Mouse (Mus musculus) lung, embryonic 16.5 days (tissue): Measurements from ENCODE around the gene Dpm3. TPM values are rescaled to one million over a fixed set of nuclear protein-coding genes. Genes with fewer than 3 reads are reported as not detected.
A peak's percentile ranks its signal among the peaks of the same experiment; 100 is the strongest.

Experiments
- ATAC-seq: fragments of 200-750 bp; cut with Nextera tagmentation; 2 replicates; pipeline ENCODE4 v1.8.0; 2017; ENCODE audit warnings: low read depth, mild to moderate bottlenecking, moderate library complexity
- H3K27ac ChIP-seq: fragments of 300-500 bp; sonication (generic); 2 replicates; pipeline ENCODE4 v1.5.1; 2014; ENCODE audit warnings: mild to moderate bottlenecking, control low read depth, low read length
- H3K27me3 ChIP-seq: fragments of 300-500 bp; sonication (generic); 2 replicates; pipeline ENCODE4 v1.6.1; 2014; ENCODE audit warnings: low read depth, low read length, mixed read lengths; ENCODE audit not compliant: control insufficient read depth, insufficient read depth
- H3K36me3 ChIP-seq: fragments of 300-500 bp; sonication (generic); 2 replicates; pipeline ENCODE4 v1.6.1; 2014; ENCODE audit warnings: low read length; ENCODE audit not compliant: control insufficient read depth, insufficient read depth
- H3K4me1 ChIP-seq: fragments of 300-500 bp; sonication (generic); replicated peaks from 2 replicates; pipeline ENCODE4 v1.6.1; 2014; ENCODE audit warnings: low read length, mixed read lengths; ENCODE audit not compliant: control insufficient read depth, insufficient read depth
- H3K4me2 ChIP-seq: fragments of 300-500 bp; sonication (generic); 2 replicates; pipeline ENCODE4 v1.6.1; 2014; ENCODE audit warnings: low read depth, low read length, control low read depth
- H3K4me3 ChIP-seq: fragments of 300-500 bp; sonication (generic); 2 replicates; pipeline ENCODE4 v1.5.1; 2014; ENCODE audit warnings: mild to moderate bottlenecking, low read length, control low read depth
- H3K9ac ChIP-seq: fragments of 300-500 bp; sonication (generic); 2 replicates; pipeline ENCODE4 v1.6.1; 2014; ENCODE audit warnings: low read length, control low read depth
- H3K9me3 ChIP-seq: fragments of 300-500 bp; sonication (generic); 2 replicates; pipeline ENCODE4 v1.6.1; 2016; ENCODE audit warnings: low read length; ENCODE audit not compliant: control insufficient read depth
- WGBS: fragments of 180-500 bp; shearing (Covaris S2); extraction: QIAGEN DNeasy Blood & Tissue Kit; methylation state at CpG from one replicate; pipeline ENCODE4 v1.1.7; 2014; 5-methylcytosine and 5-hydroxymethylcytosine counted together
- polyA plus RNA-seq: library from polyadenylated mRNA; unstranded; fragments of >200 nt; fragmentation: Nextera tagmentation; extraction: Ambion mirVana; gene quantifications from 2 replicates; pipeline ENCODE4 v1.2.1, GENCODE M21; 2015

Dpm3 gene
- polyA plus RNA-seq, 1 experiment from 2014 or later = 135 TPM

DNA sequence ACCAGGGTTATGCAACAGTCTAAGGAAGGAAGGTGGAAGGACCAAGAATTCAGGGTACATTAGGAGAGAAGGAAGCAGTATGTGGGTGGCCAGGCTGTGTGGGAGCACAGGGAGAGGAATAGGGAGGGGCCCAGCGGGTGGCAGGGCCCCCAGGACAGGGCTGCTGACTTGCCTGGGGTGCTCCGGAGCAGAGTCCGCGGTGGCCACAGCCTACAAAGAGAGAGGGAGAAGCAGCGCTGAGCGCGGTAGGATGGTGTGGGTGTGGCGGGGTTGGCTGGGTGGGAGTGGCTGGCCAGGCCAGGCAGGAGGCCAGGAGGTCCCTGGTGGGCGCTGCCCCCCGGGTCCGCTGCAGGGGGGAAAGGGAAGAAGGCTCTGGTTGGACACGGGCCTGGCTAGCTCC is 20.7 kb upstream of the Dpm3 start:
- 46% methylated on average over 12 of the region's 12 CpGs for WGBS
- Histone ChIP-seq H3K27me3 (no peaks in the 10 kb centered on the region), H3K9ac (no peak overlapping the region; the same call in 1 of the 2 replicates), H3K4me1 (peaks cover 16% of the 10 kb centered on the region), H3K36me3 (peaks cover 3% of the 10 kb centered on the region; the same call in 1 of the 2 replicates), H3K27ac (peak overlapping the region; percentile 36; the same call in 1 of the 2 replicates), H3K4me3 (no peak overlapping the region), H3K4me2 (no peak overlapping the region), H3K9me3 (no peaks in the 10 kb centered on the region)
- peak; percentile 17; the same call in 1 of the 2 replicates for ATAC-seq

DNA sequence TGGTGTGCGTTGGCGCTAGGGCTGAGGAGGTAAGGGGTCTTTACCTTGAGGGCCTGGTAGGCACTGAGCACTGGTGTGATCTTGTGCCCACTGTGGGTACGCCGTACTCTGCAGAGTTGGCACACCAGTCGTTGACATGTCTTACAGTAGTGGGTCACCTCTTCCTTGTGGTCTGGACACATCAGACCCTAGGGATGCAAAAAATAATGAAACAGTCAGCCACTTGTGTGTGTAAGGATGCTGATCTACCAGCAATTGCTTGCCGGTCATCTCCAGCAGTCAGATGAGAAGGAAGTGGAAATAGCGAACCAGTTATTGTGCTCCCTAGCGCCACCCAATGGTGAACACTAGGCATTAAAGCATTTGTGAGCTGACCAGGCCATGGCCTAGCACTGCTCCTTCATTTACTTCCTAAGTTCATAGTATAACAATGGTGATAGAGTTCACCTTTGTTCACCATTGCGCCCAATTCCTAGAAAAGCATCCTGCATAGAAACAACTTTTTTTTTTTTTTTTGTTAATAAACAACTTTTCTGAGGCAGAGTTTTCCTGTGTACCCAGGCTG is 16.7 kb upstream of the Dpm3 start:
- Histone ChIP-seq H3K27me3 (no peaks in the 10 kb centered on the region; the same call in 1 of the 2 replicates), H3K4me1 (peaks cover 30% of the 10 kb centered on the region), H3K36me3 (peaks cover 3% of the 10 kb centered on the region; the same call in 1 of the 2 replicates), H3K27ac (no peak overlapping the region), H3K4me3 (no peak overlapping the region), H3K4me2 (no peak overlapping the region), H3K9me3 (no peaks in the 10 kb centered on the region), H3K9ac (no peak overlapping the region)
- no peak for ATAC-seq
- 67% methylated on average over 9 of the region's 9 CpGs for WGBS

DNA sequence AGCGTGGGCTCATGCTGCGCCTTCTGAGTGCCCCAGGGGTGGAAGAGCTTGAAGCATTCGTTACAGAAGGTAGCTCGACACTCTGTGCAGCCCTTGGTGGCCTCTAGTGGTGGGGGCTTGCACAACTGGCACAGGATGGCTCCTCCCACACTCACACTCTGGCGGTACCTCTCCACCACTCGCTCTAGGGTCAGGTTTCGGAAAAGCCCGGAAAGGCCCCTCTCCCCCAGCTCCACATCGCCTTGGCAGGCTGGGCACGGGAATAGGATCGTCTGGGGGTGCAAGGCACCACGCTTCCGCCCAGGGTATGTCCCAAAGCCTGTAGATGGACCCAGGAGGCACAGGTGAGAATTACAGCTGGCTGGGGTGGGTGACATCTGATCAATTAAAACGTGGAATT is 15.5 kb upstream of the Dpm3 start:
- H3K27me3 ChIP-seq = no peaks in the 10 kb centered on the region; the same call in 1 of the 2 replicates
- H3K36me3 ChIP-seq = no peaks in the 10 kb centered on the region
- ATAC-seq = peak; percentile 55
- peak overlapping the region; percentile 59 for H3K27ac ChIP-seq
- H3K9ac ChIP-seq = peak overlapping the region; percentile 46
- H3K4me3 ChIP-seq = peak overlapping the region; percentile 89
- 18% methylated on average over 14 of the region's 14 CpGs for WGBS
- H3K4me1 ChIP-seq = peaks cover 32% of the 10 kb centered on the region
- peak overlapping the region; percentile 65 for H3K4me2 ChIP-seq
- H3K9me3 ChIP-seq = no peaks in the 10 kb centered on the region

DNA sequence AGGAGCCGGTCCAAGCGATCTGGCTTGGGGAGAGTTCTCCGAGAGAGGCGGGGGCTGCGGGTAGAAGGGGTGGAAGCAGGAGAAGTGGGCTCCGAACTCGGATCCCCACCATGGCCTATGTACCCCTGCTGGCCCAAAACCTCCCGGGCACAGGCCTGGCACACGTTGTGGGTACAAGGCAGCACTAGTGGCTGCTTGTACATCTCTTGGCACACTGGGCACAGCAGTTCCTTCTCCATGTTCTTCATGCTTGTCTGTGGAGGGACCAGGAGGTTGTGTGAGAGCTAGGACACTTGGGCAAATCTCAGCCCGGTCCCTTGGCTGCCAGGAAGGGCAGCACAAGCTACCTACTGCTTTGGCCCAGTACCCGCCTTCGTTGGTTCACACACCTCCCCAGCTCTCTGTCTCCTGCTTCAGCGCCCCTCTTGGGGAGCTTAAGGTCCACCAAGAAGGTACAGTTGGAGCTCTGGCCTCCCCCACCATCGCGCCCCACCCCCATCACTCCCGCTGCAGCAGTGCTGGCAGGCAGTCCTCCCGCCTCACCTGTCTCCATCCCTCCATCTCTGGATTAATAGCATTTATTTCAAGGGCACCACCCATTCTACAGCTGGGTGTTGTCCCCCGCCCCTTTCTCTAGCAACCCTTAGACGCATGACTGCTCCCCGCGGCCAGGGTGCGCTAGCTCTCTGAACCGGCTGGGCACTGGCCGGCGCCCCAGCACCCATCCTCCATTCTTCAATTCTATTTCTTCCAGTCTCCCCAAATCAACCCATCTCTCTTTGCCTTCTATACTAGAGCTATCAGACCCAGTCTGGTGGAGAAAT is 14.8 kb upstream of the Dpm3 start:
- Histone ChIP-seq H3K36me3 (peaks cover under 1% of the 10 kb centered on the region; the same call in 1 of the 2 replicates), H3K4me1 (peaks cover 29% of the 10 kb centered on the region), H3K27me3 (no peaks in the 10 kb centered on the region; the same call in 1 of the 2 replicates), H3K9ac (peak overlapping the region; percentile 53), H3K27ac (peak overlapping the region; percentile 77), H3K4me2 (peak overlapping the region; percentile 65), H3K4me3 (peak overlapping the region; percentile 89), H3K9me3 (no peaks in the 10 kb centered on the region)
- WGBS = 12% methylated on average over 24 of the region's 25 CpGs
- ATAC-seq = peak; percentile 9

DNA sequence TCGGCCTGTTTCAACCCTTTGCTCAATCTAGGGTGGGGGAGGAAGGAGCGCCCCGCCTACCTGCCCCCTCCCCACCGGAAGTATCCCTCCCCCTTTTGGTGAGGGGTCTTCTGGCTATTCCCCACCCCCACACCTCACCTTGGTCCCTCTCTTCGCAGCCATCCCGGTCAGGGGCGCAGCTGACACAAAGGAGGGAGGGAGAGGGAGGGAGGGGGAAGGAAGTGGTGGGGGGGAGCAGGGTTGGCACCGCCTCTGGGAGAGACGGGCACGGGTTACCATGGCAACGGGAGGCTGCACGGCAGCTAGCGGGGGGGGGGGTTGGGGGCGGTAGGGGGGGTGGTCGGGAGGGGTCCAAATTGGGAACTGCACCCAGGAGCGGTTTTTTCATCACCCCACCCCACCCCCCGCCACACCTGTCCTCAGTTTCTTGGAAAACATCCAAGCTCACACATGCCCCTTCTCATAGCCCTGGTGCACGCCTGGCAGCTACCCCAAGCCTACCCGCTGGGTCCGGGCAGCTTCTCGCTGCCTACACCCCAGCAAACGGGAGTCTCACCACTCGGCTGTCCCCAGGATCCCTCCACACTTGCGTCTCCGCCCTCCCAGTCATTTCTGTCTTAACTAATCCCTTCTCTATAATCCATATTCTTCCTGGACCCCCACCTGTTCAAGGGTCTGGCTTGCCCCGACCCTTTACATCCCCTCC is 14.0 kb upstream of the Dpm3 start:
- H3K9ac ChIP-seq = peak overlapping the region; percentile 53
- ATAC-seq = peak; percentile 27; the same call in 1 of the 2 replicates
- H3K4me1 ChIP-seq = peaks cover 29% of the 10 kb centered on the region
- peaks cover 3% of the 10 kb centered on the region; the same call in 1 of the 2 replicates for H3K36me3 ChIP-seq
- H3K4me2 ChIP-seq = peak overlapping the region; percentile 65
- H3K27ac ChIP-seq = peak overlapping the region; percentile 77
- WGBS = 2% methylated on average over 20 of the region's 26 CpGs
- no peaks in the 10 kb centered on the region; the same call in 1 of the 2 replicates for H3K27me3 ChIP-seq
- no peaks in the 10 kb centered on the region for H3K9me3 ChIP-seq
- H3K4me3 ChIP-seq = peak overlapping the region; percentile 89

DNA sequence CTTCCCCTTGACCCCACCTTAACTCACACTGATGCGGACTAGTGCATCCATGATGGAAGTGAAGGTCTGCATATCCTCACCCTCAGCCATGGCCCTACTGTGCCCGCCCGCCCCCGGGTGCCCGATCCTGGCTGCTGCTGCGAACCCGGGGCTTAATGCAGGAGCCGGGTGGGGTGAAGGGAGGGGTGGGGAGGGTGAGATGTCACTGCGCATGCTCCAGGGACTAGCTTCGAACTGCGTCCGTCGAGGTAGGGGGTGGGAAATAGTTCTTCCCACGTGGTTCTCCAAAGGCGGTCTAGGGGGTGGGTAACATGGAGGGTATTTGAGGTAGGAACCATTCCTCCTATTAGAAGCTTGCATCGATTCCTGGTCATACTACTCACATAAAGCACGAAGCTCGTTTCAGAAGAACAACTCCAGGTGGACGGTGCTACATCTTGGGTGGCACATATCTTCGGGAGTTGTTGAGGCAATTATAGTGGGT is 13.4 kb upstream of the Dpm3 start, which contains the start of gene Krtcap2:
Gene Krtcap2 (plus strand): TSS at position 279 of the 484 bp plus-strand sequence.
- H3K4me1 ChIP-seq = peaks cover 32% of the 10 kb centered on the region
- peak within 1 kb of the TSS; percentile 92 for H3K9ac ChIP-seq
- peak within 1 kb of the TSS; percentile 65 for H3K4me2 ChIP-seq
- peak within 1 kb of the TSS; percentile 77 for H3K27ac ChIP-seq
- 4% methylated on average over 20 of the region's 20 CpGs for whole genome bisulfite sequencing
- peaks cover 3% of the 10 kb centered on the region; the same call in 1 of the 2 replicates for H3K36me3 ChIP-seq
- no peaks in the 10 kb centered on the region; the same call in 1 of the 2 replicates for H3K27me3 ChIP-seq
- H3K9me3 ChIP-seq = no peaks in the 10 kb centered on the region
- ATAC-seq = peak; percentile 6
- peak within 1 kb of the TSS; percentile 89 for H3K4me3 ChIP-seq

DNA sequence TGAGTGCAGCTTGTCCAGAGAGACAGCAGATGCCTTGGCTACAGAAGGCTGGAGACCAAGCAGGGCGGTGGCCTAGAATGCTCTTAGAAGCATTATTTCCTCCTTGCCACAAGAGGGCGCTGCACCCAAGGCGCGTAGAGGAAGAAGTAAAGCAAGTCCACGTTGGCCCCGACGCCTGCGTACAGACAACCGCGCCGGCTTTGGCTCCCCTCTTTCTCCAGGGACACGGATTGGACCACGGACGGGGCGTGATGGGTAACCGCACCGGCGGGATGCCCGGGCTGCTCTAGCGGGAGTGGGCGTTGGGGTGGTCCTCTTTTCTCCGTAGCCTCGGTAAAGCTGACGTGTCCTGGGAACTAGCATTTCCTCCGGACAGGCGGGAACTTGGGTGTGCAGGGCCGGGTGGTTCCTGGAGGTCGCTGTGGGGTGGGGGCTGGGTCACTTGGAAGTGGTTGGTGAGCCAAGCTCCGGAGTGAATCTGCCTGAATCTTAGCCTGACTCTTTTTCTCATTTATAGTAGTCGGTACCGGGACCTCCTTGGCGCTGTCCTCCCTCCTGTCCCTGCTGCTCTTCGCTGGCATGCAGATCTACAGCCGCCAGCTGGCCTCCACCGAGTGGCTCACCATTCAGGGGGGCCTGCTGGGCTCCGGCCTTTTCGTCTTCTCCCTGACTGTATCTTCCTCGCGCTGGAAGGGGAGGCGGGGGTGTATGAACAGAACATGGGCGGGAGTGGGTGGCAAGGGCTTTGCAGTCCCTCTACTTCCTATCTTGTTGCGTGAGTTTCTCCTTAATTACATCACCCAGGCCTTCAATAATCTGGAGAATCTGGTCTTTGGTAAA is 12.7 kb upstream of the Dpm3 start, which contains the start of gene Trim46:
Gene Trim46 (minus strand): TSS at position 49 of the 840 bp plus-strand sequence.
- H3K4me2 ChIP-seq = peak within 1 kb of the TSS; percentile 65
- peaks cover 40% of the 10 kb centered on the region for H3K4me1 ChIP-seq
- H3K36me3 ChIP-seq = peaks cover 3% of the 10 kb centered on the region; the same call in 1 of the 2 replicates
- WGBS = under 1% methylated on average over 42 of the region's 42 CpGs
- ATAC-seq = peak; percentile 78
- peak within 1 kb of the TSS; percentile 76 for H3K27ac ChIP-seq
- H3K4me3 ChIP-seq = peak within 1 kb of the TSS; percentile 89
- no peaks in the 10 kb centered on the region; the same call in 1 of the 2 replicates for H3K27me3 ChIP-seq
- no peaks in the 10 kb centered on the region for H3K9me3 ChIP-seq
- peak within 1 kb of the TSS; percentile 92 for H3K9ac ChIP-seq

GRCm38 (mm10) chr3:89247466-89247865 is 11.7 kb upstream of the Dpm3 start:
- H3K27me3 ChIP-seq = no peaks in the 10 kb centered on the region; the same call in 1 of the 2 replicates
- H3K4me2 ChIP-seq = peak overlapping the region; percentile 65
- 73% methylated on average over 4 of the region's 4 CpGs for WGBS
- ATAC-seq = no peak
- peak overlapping the region; percentile 92 for H3K9ac ChIP-seq
- H3K4me3 ChIP-seq = peak overlapping the region; percentile 89
- H3K9me3 ChIP-seq = no peaks in the 10 kb centered on the region
- peaks cover 49% of the 10 kb centered on the region for H3K4me1 ChIP-seq
- no peak overlapping the region for H3K27ac ChIP-seq
- peaks cover 3% of the 10 kb centered on the region; the same call in 1 of the 2 replicates for H3K36me3 ChIP-seq
